Mouse (Mus musculus): ENCODE measurements at regions not wholly inside any gene's neighbourhood (a gene's known extent, or its start where the extent isn't known, plus 50 kb on each side); places are given as distances from the start of the nearest gene placed in this dataset.

- TF ChIP-seq CTCF (IDR thresholded peaks at IDR 0.05; ENCODE audit: borderline replicate concordance, insufficient read depth, low read length) (no peak), POLR2A (IDR thresholded peaks at IDR 0.05; ENCODE audit: low read depth, low read length) (no peak)
These were observed 207.3 kb downstream of the Nova1 start for GRCm38 (mm10) chr12:46611439-46611838.
